Mouse (Mus musculus) stomach, embryonic 16.5 days (tissue): ENCODE data around the gene Btbd9. TPM values are rescaled to one million over a fixed set of nuclear protein-coding genes. Genes with fewer than 3 reads are reported as not detected.

Experiments
- ATAC-seq: fragments of 200-750 bp; cut with Nextera tagmentation; 2 replicates; pipeline ENCODE4 v1.8.0; 2017; ENCODE audit warnings: moderate number of reproducible peaks, moderate TSS enrichment; ENCODE audit not compliant: insufficient read depth, low FRiP score
- H3K27ac ChIP-seq: fragments of 300-500 bp; sonication (generic); 2 replicates; pipeline ENCODE4 v1.5.1; 2014; ENCODE audit warnings: low read length
- H3K27me3 ChIP-seq: fragments of 300-500 bp; sonication (generic); 2 replicates; pipeline ENCODE4 v1.6.1; 2014; ENCODE audit warnings: low read length, control low read depth, mixed read lengths; ENCODE audit not compliant: control insufficient read depth, insufficient read depth
- H3K36me3 ChIP-seq: fragments of 300-500 bp; sonication (generic); 2 replicates; pipeline ENCODE4 v1.6.1; 2014; ENCODE audit warnings: low read length; ENCODE audit not compliant: control insufficient read depth, insufficient read depth
- H3K4me1 ChIP-seq: fragments of 300-500 bp; sonication (generic); 2 replicates; pipeline ENCODE4 v1.6.1; 2014; ENCODE audit warnings: low read length, control low read depth, mixed read lengths; ENCODE audit not compliant: control insufficient read depth, insufficient read depth
- H3K4me2 ChIP-seq: fragments of 300-500 bp; sonication (generic); 2 replicates; pipeline ENCODE4 v1.6.1; 2014; ENCODE audit warnings: low read depth, low read length, mixed read lengths
- H3K4me3 ChIP-seq: fragments of 300-500 bp; sonication (generic); replicated peaks from 2 replicates; pipeline ENCODE4 v1.5.1; 2014; ENCODE audit warnings: mild to moderate bottlenecking, low read length
- H3K9ac ChIP-seq: fragments of 300-500 bp; sonication (generic); 2 replicates; pipeline ENCODE4 v1.6.1; 2014; ENCODE audit warnings: low read length
- H3K9me3 ChIP-seq: fragments of 300-500 bp; sonication (generic); replicated peaks from 2 replicates; pipeline ENCODE4 v1.6.1; 2016; ENCODE audit warnings: low read length, control low read depth; ENCODE audit not compliant: control insufficient read depth
- WGBS: fragments of 180-500 bp; shearing (Covaris S2); extraction: QIAGEN DNeasy Blood & Tissue Kit; methylation state at CpG from one replicate; pipeline ENCODE4 v1.1.7; 2014; 5-methylcytosine and 5-hydroxymethylcytosine counted together
- polyA plus RNA-seq: library from polyadenylated mRNA; unstranded; fragments of >200 nt; fragmentation: Nextera tagmentation; extraction: Ambion mirVana; gene quantifications from 2 replicates; pipeline ENCODE4 v1.2.1, GENCODE M21; 2015

The Btbd9 gene
- polyA plus RNA-seq, 1 experiment from 2014 or later: 51.6 TPM

DNA sequence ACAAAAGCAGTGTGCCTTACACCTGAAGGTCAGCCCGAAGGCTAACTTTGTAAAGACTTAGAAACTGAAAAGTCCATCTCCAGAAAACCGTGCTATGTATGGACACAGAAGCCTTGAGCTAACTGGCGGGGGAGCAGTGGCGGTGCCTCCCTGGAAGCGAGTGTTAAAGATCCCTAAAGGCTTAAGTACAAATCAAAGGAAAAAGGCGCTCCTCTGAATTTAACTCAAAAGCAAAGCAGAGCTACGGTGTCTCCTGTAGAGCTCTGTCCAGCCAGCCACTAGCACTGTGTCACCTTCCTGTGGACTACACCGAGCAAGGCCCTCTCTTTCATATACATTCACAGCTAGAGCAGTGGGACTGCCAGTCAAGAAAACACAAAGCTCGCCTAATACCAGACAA is 98.1 kb downstream of the Btbd9 start:
- Histone ChIP-seq H3K4me2 (no peak overlapping the region), H3K9me3 (no peaks in the 10 kb centered on the region), H3K4me1 (no peaks in the 10 kb centered on the region), H3K4me3 (no peak overlapping the region), H3K27ac (no peak overlapping the region), H3K9ac (no peak overlapping the region), H3K27me3 (no peaks in the 10 kb centered on the region), H3K36me3 (no peaks in the 10 kb centered on the region)
- ATAC-seq: no peak
- WGBS: 76% methylated on average over 9 of the region's 9 CpGs

DNA sequence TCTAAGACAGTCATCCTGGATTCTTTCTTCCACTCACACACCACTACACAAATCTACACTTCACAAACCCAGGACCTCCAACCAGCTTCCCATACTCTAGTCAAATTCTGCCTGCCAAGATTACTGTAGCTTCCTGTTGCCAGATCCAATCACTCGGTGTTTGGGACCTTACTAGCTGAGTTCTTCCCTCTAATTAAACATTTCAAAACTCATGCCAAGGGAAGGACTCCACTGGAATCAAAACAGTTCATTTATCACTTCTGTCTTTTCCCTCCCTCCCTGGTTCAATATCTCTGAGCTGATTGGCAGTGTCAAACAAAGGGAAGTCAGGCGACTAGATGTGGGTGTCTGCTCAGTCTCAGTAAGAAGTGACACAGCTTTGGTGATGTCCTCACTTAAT is 101.7 kb downstream of the Btbd9 start:
- H3K4me2 ChIP-seq: no peak overlapping the region
- peaks cover 15% of the 10 kb centered on the region for H3K4me1 ChIP-seq
- no peaks in the 10 kb centered on the region for H3K36me3 ChIP-seq
- H3K27me3 ChIP-seq: no peaks in the 10 kb centered on the region
- H3K4me3 ChIP-seq: no peak overlapping the region
- H3K9me3 ChIP-seq: no peaks in the 10 kb centered on the region
- no peak overlapping the region for H3K27ac ChIP-seq
- no peak for ATAC-seq
- H3K9ac ChIP-seq: no peak overlapping the region
- 49% methylated on average over 2 of the region's 2 CpGs for WGBS

DNA sequence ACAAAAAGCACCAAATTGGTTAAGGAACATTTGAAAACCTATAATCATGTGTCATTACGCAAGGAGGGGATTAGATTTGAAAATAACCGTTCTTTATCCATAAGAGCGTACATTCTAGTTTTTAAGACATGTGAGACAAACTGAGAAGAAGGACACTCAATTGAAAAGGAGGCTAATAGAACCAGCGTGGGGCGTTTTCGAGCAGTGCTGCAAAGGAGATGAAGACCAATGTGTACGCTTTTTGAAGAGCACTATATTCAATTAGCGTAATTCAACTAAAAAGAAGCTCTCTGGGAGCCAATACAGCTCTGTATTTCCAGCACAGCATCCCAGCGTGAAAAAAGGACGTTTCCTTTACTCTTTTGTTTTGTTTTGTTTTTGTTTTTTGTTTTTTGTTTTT is 103.5 kb downstream of the Btbd9 start:
- Histone ChIP-seq H3K9me3 (no peaks in the 10 kb centered on the region), H3K4me1 (peaks cover 25% of the 10 kb centered on the region), H3K4me2 (no peak overlapping the region), H3K27ac (no peak overlapping the region), H3K27me3 (no peaks in the 10 kb centered on the region), H3K9ac (no peak overlapping the region), H3K4me3 (no peak overlapping the region), H3K36me3 (no peaks in the 10 kb centered on the region)
- no peak for ATAC-seq
- 93% methylated on average over 10 of the region's 10 CpGs for WGBS

DNA sequence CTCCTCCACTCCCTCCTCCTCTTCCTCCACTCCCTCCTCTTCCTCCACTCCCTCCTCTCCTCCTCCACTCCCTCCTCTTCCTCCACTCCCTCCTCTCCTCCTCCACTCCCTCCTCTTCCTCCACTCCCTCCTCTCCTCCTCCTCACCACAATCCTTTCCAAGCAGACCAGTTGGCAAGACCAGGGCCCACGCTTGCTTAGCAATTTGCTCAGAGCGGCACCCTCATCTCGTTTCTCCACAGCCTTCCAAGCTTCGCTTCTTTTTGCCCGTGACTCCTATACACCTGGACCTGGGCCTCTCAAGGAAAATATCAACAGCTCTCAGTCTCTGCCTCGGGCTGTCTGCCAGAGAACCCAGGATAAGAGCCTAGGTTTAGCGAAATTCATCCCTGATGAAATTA is 104.8 kb downstream of the Btbd9 start:
- Histone ChIP-seq H3K4me3 (no peak overlapping the region), H3K36me3 (no peaks in the 10 kb centered on the region), H3K9me3 (no peaks in the 10 kb centered on the region), H3K4me2 (no peak overlapping the region), H3K27ac (no peak overlapping the region), H3K9ac (no peak overlapping the region), H3K4me1 (peaks cover 30% of the 10 kb centered on the region), H3K27me3 (no peaks in the 10 kb centered on the region)
- ATAC-seq: no peak
- WGBS: 51% methylated on average over 7 of the region's 7 CpGs

DNA sequence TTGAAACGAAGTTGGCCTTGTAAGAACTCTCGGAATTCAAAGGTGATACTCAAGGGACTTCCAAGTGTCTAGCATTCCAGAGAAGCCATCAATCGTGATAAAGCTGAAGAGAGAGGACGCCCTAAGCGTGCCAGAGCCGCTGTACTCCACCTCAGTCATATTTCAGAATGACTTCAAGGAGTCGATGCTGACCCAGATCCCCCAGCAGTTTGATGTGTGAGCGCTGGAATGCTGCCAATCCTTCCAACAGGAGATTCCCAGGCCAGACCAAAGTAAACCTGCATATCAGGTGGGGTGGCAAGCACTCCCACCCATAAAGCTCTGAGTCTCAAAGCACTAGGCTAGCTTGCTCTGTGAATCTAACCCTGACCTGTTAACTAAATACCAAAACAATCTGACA is 105.5 kb downstream of the Btbd9 start:
- ATAC-seq: no peak
- Histone ChIP-seq H3K4me1 (peaks cover 32% of the 10 kb centered on the region), H3K27me3 (no peaks in the 10 kb centered on the region), H3K9me3 (no peaks in the 10 kb centered on the region), H3K9ac (0 out of 2 replicates have a peak overlapping the region, but pooled peaks have one; percentile 16), H3K4me2 (no peak overlapping the region), H3K36me3 (no peaks in the 10 kb centered on the region), H3K27ac (peak overlapping the region; percentile 22; the same call in 1 of the 2 replicates), H3K4me3 (no peak overlapping the region)
- WGBS: 27% methylated on average over 8 of the region's 8 CpGs

DNA sequence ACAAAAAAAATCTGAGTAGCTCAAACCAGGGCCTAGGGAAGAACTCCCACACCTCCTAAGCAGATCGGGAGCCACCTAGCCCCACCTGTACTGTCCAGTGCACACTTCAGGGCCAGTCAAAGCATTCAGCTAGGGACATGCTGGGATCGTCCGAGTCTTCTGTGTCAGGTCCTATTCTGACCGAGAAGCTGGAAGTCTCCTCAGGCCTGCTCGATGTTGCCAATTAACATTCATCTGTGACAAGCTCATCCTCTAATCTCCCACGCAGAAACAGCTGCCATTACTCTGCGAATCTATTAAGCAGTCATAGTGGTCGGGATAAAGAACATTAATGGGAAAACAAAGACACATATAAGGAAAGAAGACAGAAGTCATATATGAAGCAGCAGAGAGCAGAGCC is 106.0 kb downstream of the Btbd9 start:
- Histone ChIP-seq H3K9ac (no peak overlapping the region), H3K27me3 (no peaks in the 10 kb centered on the region), H3K36me3 (no peaks in the 10 kb centered on the region), H3K4me1 (peaks cover 36% of the 10 kb centered on the region), H3K9me3 (no peaks in the 10 kb centered on the region), H3K4me3 (no peak overlapping the region), H3K4me2 (no peak overlapping the region), H3K27ac (no peak overlapping the region)
- no peak for ATAC-seq
- WGBS: 43% methylated on average over 8 of the region's 8 CpGs

DNA sequence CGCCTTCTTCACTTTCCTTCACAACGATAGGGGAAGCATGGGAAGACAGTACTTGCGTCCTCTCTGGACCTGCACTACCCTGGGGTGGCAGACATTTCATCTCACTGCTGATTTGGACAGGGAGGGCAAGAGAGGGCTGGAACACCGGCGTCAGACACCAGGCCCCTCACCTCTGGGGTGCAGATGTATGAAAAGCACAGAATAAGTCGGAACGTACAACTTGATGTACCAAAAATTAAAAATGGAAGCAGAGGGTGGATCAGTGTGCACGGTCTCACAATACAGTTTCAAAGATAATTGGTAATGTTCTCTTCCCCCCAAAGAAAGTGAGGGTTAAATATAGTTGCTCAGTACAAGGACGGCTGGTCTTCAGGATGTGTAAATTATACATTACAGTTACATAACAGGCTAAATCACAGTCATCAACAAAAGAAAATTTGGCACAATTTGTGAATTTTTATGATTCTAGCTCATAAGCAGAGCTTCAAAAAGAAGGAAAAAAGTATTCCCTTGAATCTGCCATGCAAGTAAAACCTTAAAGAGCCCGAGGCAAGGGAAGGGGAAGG is 106.7 kb downstream of the Btbd9 start:
- Histone ChIP-seq H3K9ac (no peak overlapping the region), H3K36me3 (no peaks in the 10 kb centered on the region), H3K27me3 (no peaks in the 10 kb centered on the region), H3K4me1 (peaks cover 40% of the 10 kb centered on the region), H3K27ac (no peak overlapping the region), H3K4me2 (no peak overlapping the region), H3K4me3 (no peak overlapping the region), H3K9me3 (no peaks in the 10 kb centered on the region)
- WGBS: 72% methylated on average over 10 of the region's 10 CpGs
- ATAC-seq: no peak

DNA sequence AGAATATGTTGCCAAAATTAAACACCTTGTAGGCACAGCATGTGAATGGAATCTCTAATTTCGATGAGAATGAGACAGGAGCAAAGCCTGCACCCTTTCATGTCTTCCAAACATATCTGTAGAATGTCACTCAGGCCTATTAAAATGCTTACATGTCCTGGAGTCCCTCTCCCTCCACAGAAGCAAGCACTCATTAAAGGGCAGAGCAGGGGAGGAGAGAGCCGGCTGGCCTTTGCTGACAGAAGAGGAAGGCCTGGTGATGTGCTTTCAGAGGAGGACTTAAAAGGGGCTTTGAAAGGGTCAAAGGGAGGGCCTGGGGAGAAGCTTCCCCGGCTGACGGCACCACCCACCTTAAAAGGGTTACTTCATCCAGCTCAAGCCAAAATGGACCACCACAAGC is 107.9 kb downstream of the Btbd9 start:
- Histone ChIP-seq H3K27ac (0 out of 2 replicates have a peak overlapping the region, but pooled peaks have one; percentile 23), H3K4me3 (no peak overlapping the region), H3K27me3 (no peaks in the 10 kb centered on the region), H3K36me3 (no peaks in the 10 kb centered on the region), H3K4me1 (peaks cover 46% of the 10 kb centered on the region), H3K9ac (no peak overlapping the region), H3K4me2 (no peak overlapping the region), H3K9me3 (no peaks in the 10 kb centered on the region)
- 28% methylated on average over 4 of the region's 4 CpGs for WGBS
- no peak for ATAC-seq

DNA sequence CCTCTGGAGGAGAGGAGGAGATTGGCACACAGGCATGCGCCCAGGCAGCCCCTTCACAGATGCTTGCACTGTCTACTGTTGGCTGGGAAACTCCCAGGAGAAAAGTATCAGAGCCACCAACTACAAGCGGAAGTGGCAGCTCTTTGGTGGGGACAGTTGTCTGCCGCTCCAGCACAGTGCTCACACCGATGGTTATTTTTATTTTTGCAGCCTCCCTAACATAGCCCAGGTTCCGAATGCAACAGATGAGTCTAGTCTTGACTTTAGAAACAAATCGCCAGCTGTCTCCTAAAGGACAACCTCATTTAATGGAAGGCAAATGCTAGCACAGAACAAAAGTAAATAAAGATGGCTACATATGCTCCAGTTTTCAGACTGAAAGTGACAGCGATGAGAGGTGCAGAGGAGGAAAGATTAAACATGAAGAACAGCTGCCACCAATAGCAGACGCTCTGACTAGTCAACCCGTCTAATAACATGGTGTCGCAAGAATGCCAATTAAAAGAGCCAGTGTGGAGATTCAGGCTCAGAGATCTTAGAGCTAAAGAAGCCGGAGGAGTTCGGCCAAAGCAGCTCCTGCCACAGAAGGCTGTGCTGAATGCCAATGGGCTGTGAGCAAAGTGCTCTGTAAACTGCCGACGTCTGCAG is 108.6 kb downstream of the Btbd9 start:
- H3K4me1 ChIP-seq: peaks cover 46% of the 10 kb centered on the region
- no peaks in the 10 kb centered on the region for H3K27me3 ChIP-seq
- no peaks in the 10 kb centered on the region for H3K9me3 ChIP-seq
- WGBS: 45% methylated on average over 14 of the region's 14 CpGs
- H3K36me3 ChIP-seq: no peaks in the 10 kb centered on the region
- no peak overlapping the region for H3K4me3 ChIP-seq
- 0 out of 2 replicates have a peak overlapping the region, but pooled peaks have one; percentile 23 for H3K27ac ChIP-seq
- no peak overlapping the region for H3K4me2 ChIP-seq
- no peak for ATAC-seq
- no peak overlapping the region for H3K9ac ChIP-seq
